8 mouse cellular contexts compared by ENCODE assay signal in genomic region chr2:12160486-12160885, GRCm38 (mm10).
DNase-seq lines count a peak whose midpoint lies in the region.

No protein-coding gene starts in this region.

- peak; percentile 14 to 86 for DNase-seq in adrenal gland, adult (ENCODE audit: inconsistent age in 2 of 2, low spot score in 1 of 2)
- no peak for DNase-seq in adrenal gland, adult 8-10 months
- peak; percentile 23 for DNase-seq in left cerebral cortex, adult 11 months (ENCODE audit: low spot score)
- DNase-seq in left cerebral cortex, adult 8-10 months (ENCODE audit: low spot score in 2 of 2): no peak
- peak; percentile 10 for DNase-seq in adipocyte (ENCODE audit: low spot score)
- peak; percentile 10 to 42 for DNase-seq in heart, postnatal 14 days
- peak; percentile 15 for DNase-seq in lung, postnatal 25 days (ENCODE audit: low spot score)
- DNase-seq in natural killer cell, adult 2 months (ENCODE audit: low spot score in 2 of 2): no peak

- intact Hi-C loops in heart, postnatal 14 days (cut with DNase I): no loop called here

Comparison
In these comparisons a context has a peak if more than half of its experiments do, and no peak if none do; other contexts are left out.
1. DNase-seq: peak in adrenal gland, adult (2 of 2), left cerebral cortex, adult 11 months (single experiment), adipocyte (single experiment), heart, postnatal 14 days (2 of 2) and lung, postnatal 25 days (single experiment); none in adrenal gland, adult 8-10 months (single experiment), left cerebral cortex, adult 8-10 months (0 of 2) and natural killer cell, adult 2 months (0 of 2).